Mouse (Mus musculus): ENCODE measurements around the gene Fto. TPM values are rescaled to one million over a fixed set of nuclear protein-coding genes. Genes with fewer than 3 reads are reported as not detected.

Gene Fto
- total RNA-seq, 2 experiments from 2014 or later, result 26.4 to 50.0 TPM

DNA sequence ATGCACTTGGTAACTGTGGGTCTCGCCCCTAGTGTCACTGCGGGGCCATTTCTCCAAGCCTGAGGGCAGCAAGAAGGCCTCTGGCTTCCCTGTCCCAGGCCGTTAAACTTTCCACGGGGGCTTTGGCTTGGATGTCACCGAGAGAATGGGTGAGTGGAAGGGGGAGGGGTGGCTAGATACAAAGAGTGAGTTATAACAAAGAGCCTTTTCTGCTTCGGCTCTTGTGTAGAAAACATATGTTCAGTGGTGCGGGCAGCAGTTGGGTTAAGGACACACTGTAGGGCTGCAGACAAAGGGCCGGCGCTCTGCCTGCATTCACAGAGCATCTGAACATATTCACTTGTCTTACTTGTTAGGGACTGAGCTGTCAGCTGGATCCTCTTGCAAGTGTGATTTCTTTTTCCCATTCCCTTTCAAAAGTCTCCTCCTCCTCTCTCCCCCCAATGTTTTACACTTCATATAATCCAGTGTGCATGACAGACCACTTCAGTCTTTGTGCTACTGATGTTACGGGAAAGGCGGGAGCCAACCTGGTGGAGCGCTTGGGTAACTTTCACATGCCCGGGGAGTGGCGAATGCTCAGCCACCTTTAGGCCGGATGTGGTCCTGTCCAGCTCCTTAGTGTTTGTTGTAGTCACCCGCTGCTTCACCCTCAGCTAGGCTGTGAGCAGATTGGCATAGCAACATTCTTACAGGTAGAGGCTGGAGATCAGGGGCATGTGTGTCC is 201.6 kb downstream of the Fto start:
- no peak for ATAC-seq (replicated peaks; ENCODE audit: poor library complexity)

- ATAC-seq (replicated peaks; ENCODE audit: poor library complexity), result no peak
These were observed 203.1 kb downstream of the Fto start for GRCm38 (mm10) chr8:91516422-91516821.

- peak; percentile 50 for ATAC-seq (replicated peaks; ENCODE audit: poor library complexity)
These were observed 204.8 kb downstream of the Fto start for GRCm38 (mm10) chr8:91518085-91518484.

DNA sequence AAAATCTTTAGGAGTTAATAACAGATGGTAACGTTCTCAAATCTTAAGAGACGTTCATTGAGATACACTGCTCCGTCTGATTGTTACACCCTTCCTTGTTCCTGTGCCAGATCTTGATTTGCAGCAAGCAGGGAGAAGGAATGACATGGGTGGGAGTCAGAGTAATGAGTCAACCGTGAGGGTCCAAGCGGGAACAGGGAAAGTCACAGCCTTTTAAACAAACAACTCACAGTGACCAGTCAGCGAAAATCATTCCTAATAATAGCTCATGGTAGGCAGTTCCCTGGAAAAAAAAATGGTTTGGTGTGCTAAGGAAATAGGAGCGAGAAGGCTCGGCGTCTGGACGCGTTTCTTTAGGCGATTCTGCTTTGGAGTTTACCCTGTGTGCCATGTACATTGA is 208.9 kb downstream of the Fto start:
- no peak for ATAC-seq (replicated peaks; ENCODE audit: poor library complexity)

GRCm38 (mm10) chr8:91524056-91524864 is 210.9 kb downstream of the Fto start:
- no peak for ATAC-seq (replicated peaks; ENCODE audit: poor library complexity)

DNA sequence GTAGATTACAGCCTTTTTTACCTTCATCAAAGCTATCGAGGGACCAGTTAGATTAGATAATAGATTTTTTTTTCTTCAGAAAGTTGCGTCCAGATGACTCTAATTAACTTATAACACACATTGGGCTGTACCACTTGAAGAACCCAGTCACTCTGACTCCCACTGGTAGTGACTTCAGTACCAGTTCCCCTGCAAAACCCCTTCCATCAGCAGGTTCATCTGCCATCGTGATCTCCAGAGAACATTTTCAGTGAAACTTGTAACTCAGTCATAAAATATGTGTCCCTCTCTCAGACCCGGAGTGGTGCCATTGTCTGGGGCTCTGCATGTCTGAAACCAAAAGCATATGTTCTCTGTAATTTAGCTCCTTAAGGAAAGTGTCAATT is 211.5 kb downstream of the Fto start:
- no peak for ATAC-seq (replicated peaks; ENCODE audit: poor library complexity)

DNA sequence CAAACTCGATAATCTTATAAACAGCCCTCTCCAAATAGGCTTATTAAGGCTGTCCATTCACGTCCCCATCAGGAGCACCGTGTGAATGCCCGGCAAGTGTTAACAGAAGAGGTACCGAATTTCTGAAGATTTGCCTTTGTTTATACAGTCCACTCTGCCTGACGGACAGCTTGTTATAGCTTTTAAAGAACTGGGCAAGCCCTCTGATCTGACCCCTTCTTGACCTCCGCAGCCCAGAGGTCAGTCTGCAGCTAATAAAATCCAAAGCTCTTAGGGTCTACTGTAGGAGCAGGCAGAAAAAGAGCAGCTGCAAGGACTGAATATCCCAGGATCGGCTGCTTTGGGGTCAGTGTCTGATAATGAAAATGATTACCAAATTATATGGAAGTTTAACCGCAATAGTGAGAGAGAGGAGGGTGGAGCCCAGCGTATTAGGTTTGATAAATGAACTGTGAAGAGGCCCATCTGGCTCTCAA is 212.1 kb downstream of the Fto start:
- ATAC-seq (replicated peaks; ENCODE audit: poor library complexity), result peak; percentile 32; the same call in 1 of the 2 replicates

- ATAC-seq (replicated peaks; ENCODE audit: poor library complexity), result no peak
These were observed 215.6 kb downstream of the Fto start for GRCm38 (mm10) chr8:91528967-91529366.

GRCm38 (mm10) chr8:91529699-91530098 is 216.4 kb downstream of the Fto start:
- ATAC-seq (replicated peaks; ENCODE audit: poor library complexity), result no peak

- no peak for ATAC-seq (replicated peaks; ENCODE audit: poor library complexity)
These were observed 217.3 kb downstream of the Fto start for GRCm38 (mm10) chr8:91530656-91531055.

GRCm38 (mm10) chr8:91531971-91532370 is 218.6 kb downstream of the Fto start:
- peak; percentile 86 for ATAC-seq (replicated peaks; ENCODE audit: poor library complexity)

DNA sequence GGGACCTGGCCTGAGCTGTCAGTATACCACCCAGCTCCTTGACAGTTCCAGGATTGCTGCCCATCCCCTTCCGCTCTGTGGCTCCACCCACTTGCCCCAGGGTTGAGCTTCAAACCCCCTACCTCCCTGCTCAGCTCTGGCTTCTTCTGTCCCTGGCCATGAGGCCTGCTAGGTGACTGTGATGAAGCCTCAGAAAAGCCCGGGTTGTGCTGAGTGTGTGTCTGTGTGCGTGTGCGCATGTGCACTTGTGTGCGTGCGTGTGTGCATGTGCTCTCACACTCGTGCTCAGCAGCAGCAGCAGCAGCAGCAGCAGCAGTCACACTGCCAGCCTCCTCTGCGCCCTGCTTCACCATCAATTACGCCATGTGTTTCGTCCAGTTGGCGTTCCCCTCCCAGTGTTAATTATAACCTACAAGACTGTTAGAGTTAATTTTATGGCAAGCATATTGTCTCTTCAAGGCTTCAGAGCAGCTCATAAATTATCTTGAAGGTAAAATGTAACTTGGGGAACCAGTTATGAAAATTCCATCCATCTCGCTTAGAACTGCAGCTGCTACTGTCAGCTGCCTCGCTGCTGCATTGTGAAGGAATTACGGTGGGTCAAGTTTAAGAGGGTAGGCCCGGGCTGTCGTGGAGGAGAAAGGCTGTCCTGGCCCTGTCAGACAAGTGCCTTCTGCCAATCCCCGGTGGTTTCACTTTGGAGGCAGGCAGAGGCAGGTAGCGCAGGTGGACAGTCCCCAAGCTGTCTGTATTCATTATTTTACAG is 219.5 kb downstream of the Fto start:
- no peak for ATAC-seq (replicated peaks; ENCODE audit: poor library complexity)

DNA sequence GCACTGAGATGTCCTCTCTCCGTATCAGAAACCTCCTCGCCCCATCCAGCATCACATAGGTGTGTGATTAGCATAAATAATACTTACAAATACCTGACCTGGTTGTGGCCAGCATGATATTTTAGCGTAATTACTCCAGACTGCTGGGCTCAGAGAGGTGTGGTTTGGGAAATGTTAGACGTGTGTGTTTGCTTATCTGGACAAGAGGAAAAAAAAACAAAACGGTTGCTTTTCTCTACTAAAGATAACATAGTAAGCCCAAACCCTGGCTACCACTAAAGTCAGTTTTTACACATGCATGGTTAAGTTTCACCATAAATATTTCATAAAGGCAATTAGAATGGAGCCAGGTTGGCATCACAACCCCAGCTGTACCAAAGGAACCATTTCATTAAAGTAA is 221.4 kb downstream of the Fto start:
- peak; percentile 20; the same call in 1 of the 2 replicates for ATAC-seq (replicated peaks; ENCODE audit: poor library complexity)

- peak; percentile 14 for ATAC-seq (replicated peaks; ENCODE audit: poor library complexity)
These were observed 224.8 kb downstream of the Fto start for GRCm38 (mm10) chr8:91538109-91538508.

GRCm38 (mm10) chr8:91538892-91539291 is 225.6 kb downstream of the Fto start:
- no peak for ATAC-seq (replicated peaks; ENCODE audit: poor library complexity)

GRCm38 (mm10) chr8:91539586-91539985 is 226.3 kb downstream of the Fto start:
- no peak for ATAC-seq (replicated peaks; ENCODE audit: poor library complexity)

DNA sequence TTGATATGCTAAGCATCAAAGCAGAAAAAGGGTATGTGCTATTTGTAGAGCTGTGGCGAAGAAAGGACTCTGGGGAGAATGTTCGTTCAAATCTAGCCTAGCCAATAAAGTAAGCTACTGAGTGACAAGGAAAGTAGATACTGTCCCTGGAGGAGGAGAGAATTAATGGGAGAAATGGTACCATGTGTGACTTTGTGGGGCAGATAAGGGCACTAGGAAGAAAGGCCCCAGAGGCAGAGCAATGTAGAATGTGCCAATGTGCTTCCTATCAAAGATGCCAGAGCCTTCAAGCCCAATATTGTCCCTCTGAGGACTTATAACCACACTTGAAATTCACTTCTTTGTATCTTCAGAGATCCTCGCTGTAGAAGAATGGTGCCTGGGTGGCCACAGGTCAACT is 227.9 kb downstream of the Fto start:
- ATAC-seq (replicated peaks; ENCODE audit: poor library complexity), result peak; percentile 61

- peak; percentile 62 for ATAC-seq (replicated peaks; ENCODE audit: poor library complexity)
These were observed 232.2 kb downstream of the Fto start for GRCm38 (mm10) chr8:91545561-91545960.

- no peak for ATAC-seq (replicated peaks; ENCODE audit: poor library complexity)
These were observed 233.3 kb downstream of the Fto start for GRCm38 (mm10) chr8:91546599-91546998.

DNA sequence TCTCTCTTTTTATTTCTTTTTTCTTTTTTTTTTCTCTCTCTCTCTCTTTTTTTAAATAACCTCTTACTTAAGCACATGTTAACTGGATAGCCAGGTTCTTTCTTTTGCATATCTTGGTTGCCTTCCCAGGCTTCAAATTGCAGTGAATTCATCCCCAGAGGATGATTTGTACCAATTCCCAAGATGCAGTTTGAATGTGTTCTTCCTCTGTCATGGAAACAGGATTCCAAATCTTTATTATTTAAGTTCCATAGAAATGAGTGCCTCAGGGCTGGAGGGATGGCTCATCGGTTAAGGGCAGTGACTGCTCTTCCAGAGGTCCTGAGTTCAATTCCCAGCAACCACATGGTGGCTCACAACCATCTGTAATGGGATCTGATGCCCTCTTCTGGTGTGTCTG is 236.8 kb downstream of the Fto start:
- no peak for ATAC-seq (replicated peaks; ENCODE audit: poor library complexity)

DNA sequence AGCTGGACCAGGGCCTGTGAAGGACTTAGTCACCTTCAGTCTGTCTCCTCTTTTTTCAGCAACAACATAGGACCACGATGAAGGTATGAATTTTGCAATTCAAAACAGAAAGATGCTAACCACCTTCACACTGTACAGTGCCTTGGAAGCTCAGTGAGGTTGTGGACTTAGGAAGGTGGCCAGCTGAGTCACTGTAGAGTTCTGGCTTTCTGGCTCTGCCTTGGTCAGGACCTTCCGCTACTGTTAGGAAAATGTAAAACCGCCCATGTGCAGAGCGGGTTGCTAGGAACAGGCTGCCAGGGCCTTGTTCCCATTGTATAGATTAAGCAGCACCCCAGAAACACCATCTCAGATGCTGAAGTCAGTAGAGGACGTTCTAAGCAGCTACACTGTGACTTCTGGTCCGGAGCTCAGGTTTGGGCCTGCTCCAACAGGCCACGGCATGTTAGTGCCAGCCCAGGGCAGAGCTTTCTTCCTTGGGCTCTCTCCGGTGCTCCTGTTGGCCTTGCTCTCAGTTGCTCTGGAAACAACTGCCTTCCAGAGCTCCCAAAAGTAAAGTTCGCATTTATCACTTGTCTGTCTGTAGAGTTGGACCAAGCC is 237.9 kb downstream of the Fto start:
- ATAC-seq (replicated peaks; ENCODE audit: poor library complexity), result no peak

All from megakaryocyte progenitor cell, adult 5-6 weeks (primary cell).